Mouse (Mus musculus): ENCODE data around the gene Bloc1s5. TPM values are rescaled to one million over a fixed set of nuclear protein-coding genes. Genes with fewer than 3 reads are reported as not detected.

Gene Bloc1s5
- polyA plus RNA-seq, 1 experiment from 2014 or later: 13.9 TPM

GRCm38 (mm10) chr13:38565245-38565644, 69.7 kb downstream of the Bloc1s5 start:
- TF ChIP-seq EP300 (IDR thresholded peaks at IDR 0.05; ENCODE audit: low read depth) (no peak), CTCF (IDR thresholded peaks at IDR 0.05; ENCODE audit: low read depth) (no peak)
- no peak overlapping the region for H3K27ac ChIP-seq (ENCODE audit: low read depth)
- no peaks in the 10 kb centered on the region for H3K36me3 ChIP-seq (replicated peaks; ENCODE audit: insufficient read depth, low read length)
- 52% methylated on average over 4 of the region's 4 CpGs for WGBS (ENCODE audit: insufficient replicate concordance)
- H3K9me3 ChIP-seq (ENCODE audit: low read length): 0 out of 2 replicates have a peak, but pooled peaks cover 3% of the 10 kb centered on the region
- no peaks in the 10 kb centered on the region for H3K4me1 ChIP-seq (ENCODE audit: insufficient read depth)
- no peak for ATAC-seq
- H3K4me2 ChIP-seq (ENCODE audit: low read depth, low read length): no peak overlapping the region
- H3K9ac ChIP-seq (replicated peaks): no peak overlapping the region
- no peak for DNase-seq
- H3K4me3 ChIP-seq (ENCODE audit: low read depth, low read length): no peak overlapping the region
- no peaks in the 10 kb centered on the region for H3K27me3 ChIP-seq (ENCODE audit: insufficient read depth, low read length)

- H3K27me3 ChIP-seq (ENCODE audit: insufficient read depth, low read length): no peaks in the 10 kb centered on the region
Observed at GRCm38 (mm10) chr13:38554611-38555010, 80.3 kb downstream of the Bloc1s5 start.

GRCm38 (mm10) chr13:38554210-38554609, 80.7 kb downstream of the Bloc1s5 start:
- 39% methylated on average over 3 of the region's 3 CpGs for WGBS (ENCODE audit: insufficient replicate concordance)
- ATAC-seq: peak; percentile 15; the same call in 1 of the 2 replicates

More at GRCm38 (mm10) chr13:38554611-38555010, 80.3 kb downstream of the Bloc1s5 start:
- Histone ChIP-seq H3K9me3 (ENCODE audit: low read length) (no peaks in the 10 kb centered on the region), H3K4me3 (ENCODE audit: low read depth, low read length) (no peak overlapping the region), H3K9ac (replicated peaks) (no peak overlapping the region), H3K36me3 (replicated peaks; ENCODE audit: insufficient read depth, low read length) (no peaks in the 10 kb centered on the region), H3K27ac (ENCODE audit: low read depth) (0 out of 2 replicates have a peak overlapping the region, but pooled peaks have one; percentile 29), H3K4me2 (ENCODE audit: low read depth, low read length) (no peak overlapping the region), H3K4me1 (ENCODE audit: insufficient read depth) (peaks cover 8% of the 10 kb centered on the region; the same call in 1 of the 2 replicates)
- TF ChIP-seq CTCF (IDR thresholded peaks at IDR 0.05; ENCODE audit: low read depth) (no peak), EP300 (IDR thresholded peaks at IDR 0.05; ENCODE audit: low read depth) (no peak)
- 30% methylated on average over 11 of the region's 11 CpGs for WGBS (ENCODE audit: insufficient replicate concordance)
- DNase-seq: peak; percentile 48
- ATAC-seq: peak; percentile 84

GRCm38 (mm10) chr13:38548681-38549080, 86.2 kb downstream of the Bloc1s5 start:
- H3K4me1 ChIP-seq (ENCODE audit: insufficient read depth): no peaks in the 10 kb centered on the region
- 67% methylated on average over 5 of the region's 5 CpGs for WGBS (ENCODE audit: insufficient replicate concordance)
- DNase-seq (peak; percentile 11), ATAC-seq (no peak)
- H3K27me3 ChIP-seq (ENCODE audit: insufficient read depth, low read length): no peaks in the 10 kb centered on the region
- no peak overlapping the region for H3K9ac ChIP-seq (replicated peaks)
- no peak overlapping the region for H3K4me2 ChIP-seq (ENCODE audit: low read depth, low read length)
- no peaks in the 10 kb centered on the region for H3K36me3 ChIP-seq (replicated peaks; ENCODE audit: insufficient read depth, low read length)
- TF ChIP-seq CTCF (IDR thresholded peaks at IDR 0.05; ENCODE audit: low read depth) (peak; percentile 18; the same call in 1 of the 2 replicates), EP300 (IDR thresholded peaks at IDR 0.05; ENCODE audit: low read depth) (no peak)
- no peak overlapping the region for H3K4me3 ChIP-seq (ENCODE audit: low read depth, low read length)
- H3K27ac ChIP-seq (ENCODE audit: low read depth): no peak overlapping the region
- no peaks in the 10 kb centered on the region for H3K9me3 ChIP-seq (ENCODE audit: low read length)

More at GRCm38 (mm10) chr13:38554210-38554609, 80.7 kb downstream of the Bloc1s5 start:
- Histone ChIP-seq H3K27ac (ENCODE audit: low read depth) (0 out of 2 replicates have a peak overlapping the region, but pooled peaks have one; percentile 29), H3K4me1 (ENCODE audit: insufficient read depth) (peaks cover 8% of the 10 kb centered on the region; the same call in 1 of the 2 replicates), H3K9me3 (ENCODE audit: low read length) (no peaks in the 10 kb centered on the region), H3K9ac (replicated peaks) (no peak overlapping the region), H3K36me3 (replicated peaks; ENCODE audit: insufficient read depth, low read length) (no peaks in the 10 kb centered on the region), H3K4me2 (ENCODE audit: low read depth, low read length) (no peak overlapping the region), H3K4me3 (ENCODE audit: low read depth, low read length) (no peak overlapping the region), H3K27me3 (ENCODE audit: insufficient read depth, low read length) (no peaks in the 10 kb centered on the region)
- TF ChIP-seq EP300 (IDR thresholded peaks at IDR 0.05; ENCODE audit: low read depth) (no peak), CTCF (IDR thresholded peaks at IDR 0.05; ENCODE audit: low read depth) (no peak)
- DNase-seq: no peak

GRCm38 (mm10) chr13:38547717-38548116, 87.2 kb downstream of the Bloc1s5 start:
- Histone ChIP-seq H3K9me3 (ENCODE audit: low read length) (no peaks in the 10 kb centered on the region), H3K36me3 (replicated peaks; ENCODE audit: insufficient read depth, low read length) (no peaks in the 10 kb centered on the region), H3K4me1 (ENCODE audit: insufficient read depth) (no peaks in the 10 kb centered on the region), H3K4me3 (ENCODE audit: low read depth, low read length) (no peak overlapping the region), H3K27me3 (ENCODE audit: insufficient read depth, low read length) (no peaks in the 10 kb centered on the region), H3K9ac (replicated peaks) (no peak overlapping the region), H3K27ac (ENCODE audit: low read depth) (no peak overlapping the region), H3K4me2 (ENCODE audit: low read depth, low read length) (no peak overlapping the region)
- TF ChIP-seq EP300 (IDR thresholded peaks at IDR 0.05; ENCODE audit: low read depth) (no peak), CTCF (IDR thresholded peaks at IDR 0.05; ENCODE audit: low read depth) (no peak)
- no peak for ATAC-seq
- 81% methylated on average over 5 of the region's 5 CpGs for WGBS (ENCODE audit: insufficient replicate concordance)
- peak; percentile 1 for DNase-seq

GRCm38 (mm10) chr13:38546754-38547153, 88.2 kb downstream of the Bloc1s5 start:
- Histone ChIP-seq H3K4me2 (ENCODE audit: low read depth, low read length) (no peak overlapping the region), H3K4me1 (ENCODE audit: insufficient read depth) (no peaks in the 10 kb centered on the region), H3K27ac (ENCODE audit: low read depth) (no peak overlapping the region), H3K9me3 (ENCODE audit: low read length) (no peaks in the 10 kb centered on the region), H3K9ac (replicated peaks) (no peak overlapping the region), H3K4me3 (ENCODE audit: low read depth, low read length) (no peak overlapping the region), H3K27me3 (ENCODE audit: insufficient read depth, low read length) (no peaks in the 10 kb centered on the region), H3K36me3 (replicated peaks; ENCODE audit: insufficient read depth, low read length) (no peaks in the 10 kb centered on the region)
- ATAC-seq: no peak
- no peak for DNase-seq
- 65% methylated on average over 4 of the region's 4 CpGs for WGBS (ENCODE audit: insufficient replicate concordance)
- TF ChIP-seq CTCF (IDR thresholded peaks at IDR 0.05; ENCODE audit: low read depth) (no peak), EP300 (IDR thresholded peaks at IDR 0.05; ENCODE audit: low read depth) (no peak)

All from liver, postnatal 0 days (tissue).